Mouse (Mus musculus): ENCODE data around the gene Brsk1. TPM values are rescaled to one million over a fixed set of nuclear protein-coding genes. Genes with fewer than 3 reads are reported as not detected.

The Brsk1 gene
- total RNA-seq, 2 experiments from 2014 or later, result 312 to 319 TPM

GRCm38 (mm10) chr7:4663742-4664141 lies 26.7 kb upstream of the Brsk1 start:
- intact Hi-C loops (cut with DNase I), result no loop called here
- DNase-seq (ENCODE audit: extremely low spot score in 1 of 2, low spot score in 2 of 2), result no peak

- intact Hi-C loops (cut with DNase I), result no loop called here
- peak in 1 of 2 experiments; percentile 1 for DNase-seq (ENCODE audit: extremely low spot score in 1 of 2, low spot score in 2 of 2)
These were observed 23.5 kb upstream of the Brsk1 start for GRCm38 (mm10) chr7:4666871-4667270.

- peak in 1 of 2 experiments; percentile 7 for DNase-seq (ENCODE audit: extremely low spot score in 1 of 2, low spot score in 2 of 2)
- intact Hi-C loops (cut with DNase I), result no loop called here
These were observed 21.9 kb upstream of the Brsk1 start for GRCm38 (mm10) chr7:4668506-4668905.

- peak in 1 of 2 experiments; percentile 11 for DNase-seq (ENCODE audit: extremely low spot score in 1 of 2, low spot score in 2 of 2)
- intact Hi-C loops (cut with DNase I), result no loop called here
These were observed 21.2 kb upstream of the Brsk1 start for GRCm38 (mm10) chr7:4669156-4669555.

- intact Hi-C loops (cut with DNase I), result no loop called here
- DNase-seq (ENCODE audit: extremely low spot score in 1 of 2, low spot score in 2 of 2), result peak in 1 of 2 experiments; percentile 6
These were observed 19.6 kb upstream of the Brsk1 start for GRCm38 (mm10) chr7:4670655-4671255.

GRCm38 (mm10) chr7:4671956-4672355 lies 18.4 kb upstream of the Brsk1 start:
- intact Hi-C loops (cut with DNase I), result no loop called here
- no peak for DNase-seq (ENCODE audit: extremely low spot score in 1 of 2, low spot score in 2 of 2)

GRCm38 (mm10) chr7:4674114-4674731 lies 16.2 kb upstream of the Brsk1 start:
- no peak for DNase-seq (ENCODE audit: extremely low spot score in 1 of 2, low spot score in 2 of 2)
- intact Hi-C loops (cut with DNase I), result no loop called here

GRCm38 (mm10) chr7:4675200-4675599 lies 15.2 kb upstream of the Brsk1 start:
- DNase-seq (ENCODE audit: extremely low spot score in 1 of 2, low spot score in 2 of 2), result no peak
- intact Hi-C loops (cut with DNase I), result no loop called here

GRCm38 (mm10) chr7:4683307-4683706 lies 7.1 kb upstream of the Brsk1 start:
- no peak for DNase-seq (ENCODE audit: extremely low spot score in 1 of 2, low spot score in 2 of 2)
- intact Hi-C loops (cut with DNase I), result no loop called here

- DNase-seq (ENCODE audit: extremely low spot score in 1 of 2, low spot score in 2 of 2), result no peak
- intact Hi-C loops (cut with DNase I), result no loop called here
These were observed 6.2 kb upstream of the Brsk1 start for GRCm38 (mm10) chr7:4684203-4684602.

GRCm38 (mm10) chr7:4684632-4685417 lies 5.6 kb upstream of the Brsk1 start, which contains the start of gene Hspbp1:
Gene Hspbp1 (minus strand): TSS chr7:4685068.
- intact Hi-C loops (cut with DNase I), result no loop called here
- peak; percentile 89 to 93 for DNase-seq (ENCODE audit: extremely low spot score in 1 of 2, low spot score in 2 of 2)

- intact Hi-C loops (cut with DNase I), result no loop called here
- DNase-seq (ENCODE audit: extremely low spot score in 1 of 2, low spot score in 2 of 2), result peak in 1 of 2 experiments; percentile 56
These were observed 698 bp downstream of the Brsk1 start for GRCm38 (mm10) chr7:4690951-4691653.

- no peak for DNase-seq (ENCODE audit: extremely low spot score in 1 of 2, low spot score in 2 of 2)
- intact Hi-C loops (cut with DNase I), result no loop called here
These were observed 2.6 kb downstream of the Brsk1 start for GRCm38 (mm10) chr7:4693004-4693403.

GRCm38 (mm10) chr7:4702334-4702733 lies 11.9 kb downstream of the Brsk1 start:
- intact Hi-C loops (cut with DNase I), result no loop called here
- DNase-seq (ENCODE audit: extremely low spot score in 1 of 2, low spot score in 2 of 2), result no peak

- DNase-seq (ENCODE audit: extremely low spot score in 1 of 2, low spot score in 2 of 2), result no peak
- intact Hi-C loops (cut with DNase I), result no loop called here
These were observed 12.8 kb downstream of the Brsk1 start for GRCm38 (mm10) chr7:4703195-4703594.

- intact Hi-C loops (cut with DNase I), result loop anchor here (5.0 kb wide), 1 partner anchor 87 kb away; the partner anchor contains the start of gene Rpl28
- DNase-seq (ENCODE audit: extremely low spot score in 1 of 2, low spot score in 2 of 2), result peak in 1 of 2 experiments; percentile 59
These were observed 14.7 kb downstream of the Brsk1 start for GRCm38 (mm10) chr7:4705098-4705497.

GRCm38 (mm10) chr7:4712594-4712993 lies 22.2 kb downstream of the Brsk1 start:
- intact Hi-C loops (cut with DNase I), result no loop called here
- DNase-seq (ENCODE audit: extremely low spot score in 1 of 2, low spot score in 2 of 2), result no peak

- intact Hi-C loops (cut with DNase I), result no loop called here
- no peak for DNase-seq (ENCODE audit: extremely low spot score in 1 of 2, low spot score in 2 of 2)
These were observed 26.6 kb downstream of the Brsk1 start for GRCm38 (mm10) chr7:4716955-4717354.

- intact Hi-C loops (cut with DNase I), result no loop called here
- DNase-seq (ENCODE audit: extremely low spot score in 1 of 2, low spot score in 2 of 2), result no peak
These were observed 28.9 kb downstream of the Brsk1 start for GRCm38 (mm10) chr7:4719276-4719675.

Measured in left cerebral cortex, postnatal 10 days (tissue).